Mouse (Mus musculus) telencephalon, adult 2 months (tissue): ENCODE results near the gene Srsf4.

Experiments
- DNase-seq: peaks from one replicate; pipeline ENCODE4 v3.0.0-alpha.2; 2011; ENCODE audit warnings: low read depth, low spot score

Srsf4 gene

GRCm38 (mm10) chr4:131873293-131874168 is at the start of gene Srsf4:
TSS of gene Srsf4 (plus strand) at chr4:131873617.
- DNase-seq: peak; percentile 89

- no peak for DNase-seq
These were observed 48.5 kb upstream of the Srsf4 start for GRCm38 (mm10) chr4:131824939-131825338.

GRCm38 (mm10) chr4:131825830-131826229 is 47.6 kb upstream of the Srsf4 start:
- no peak for DNase-seq

- DNase-seq: no peak
These were observed 46.5 kb upstream of the Srsf4 start for GRCm38 (mm10) chr4:131826905-131827304.

GRCm38 (mm10) chr4:131829123-131829522 is 44.3 kb upstream of the Srsf4 start:
- no peak for DNase-seq

GRCm38 (mm10) chr4:131831546-131832045 is 41.8 kb upstream of the Srsf4 start:
- no peak for DNase-seq

- no peak for DNase-seq
These were observed 40.5 kb upstream of the Srsf4 start for GRCm38 (mm10) chr4:131832759-131833407.

- DNase-seq: no peak
These were observed 39.3 kb upstream of the Srsf4 start for GRCm38 (mm10) chr4:131833971-131834609.

- DNase-seq: no peak
These were observed 37.0 kb upstream of the Srsf4 start for GRCm38 (mm10) chr4:131836351-131836881.

- no peak for DNase-seq
These were observed 36.4 kb upstream of the Srsf4 start for GRCm38 (mm10) chr4:131836891-131837491.

- DNase-seq: no peak
These were observed 35.4 kb upstream of the Srsf4 start, which contains the start of gene Ptpru for GRCm38 (mm10) chr4:131837872-131838524. TSS of gene Ptpru (minus strand) at chr4:131838288.

- DNase-seq: peak; percentile 77
These were observed 30.1 kb upstream of the Srsf4 start, which contains the start of gene Mecr for GRCm38 (mm10) chr4:131843290-131843743. TSS of gene Mecr (plus strand) at chr4:131843470.

GRCm38 (mm10) chr4:131845991-131846778 is 27.2 kb upstream of the Srsf4 start:
- DNase-seq: no peak

- no peak for DNase-seq
These were observed 25.3 kb upstream of the Srsf4 start for GRCm38 (mm10) chr4:131848082-131848481.

- DNase-seq: peak; percentile 70
These were observed 23.3 kb upstream of the Srsf4 start for GRCm38 (mm10) chr4:131849986-131850638.

- no peak for DNase-seq
These were observed 18.5 kb upstream of the Srsf4 start for GRCm38 (mm10) chr4:131854950-131855349.

GRCm38 (mm10) chr4:131860492-131861340 is 12.7 kb upstream of the Srsf4 start:
- no peak for DNase-seq

GRCm38 (mm10) chr4:131861341-131861739 is 12.1 kb upstream of the Srsf4 start:
- DNase-seq: no peak
